Comparison of ENCODE assay signal across 12 mouse cellular contexts in genomic region chr9:65859656-65860055, GRCm38 (mm10). TPM values are rescaled to one million over a fixed set of nuclear protein-coding genes. Genes with fewer than 3 reads are reported as not detected.
"Had no signal": no experiment of that assay in that cellular context is flagged by ENCODE, and none has a peak within 500 bp of the region (broad histone marks: within the 10 kb centered on the region; RNA-seq: fewer than 3 reads in every experiment).

No protein-coding gene starts in this region.

- H3K4me1 ChIP-seq: kidney, embryonic 15.5 days; limb, embryonic 13.5 days; midbrain, embryonic 13.5 days; neural tube, embryonic 15.5 days; stomach, embryonic 15.5 days had no signal

- H3K27me3 ChIP-seq: kidney, embryonic 15.5 days; limb, embryonic 13.5 days; midbrain, embryonic 13.5 days; neural tube, embryonic 15.5 days; stomach, embryonic 15.5 days had no signal

- DNase-seq: kidney, postnatal 14 days; lung, adult 18-20 months; thymus, adult 2 months; thymus, postnatal 36 days had no signal

- H3K27ac ChIP-seq: kidney, embryonic 15.5 days; left cerebral cortex, adult 2 months; limb, embryonic 13.5 days; liver, embryonic 14.5 days; midbrain, embryonic 13.5 days; neural tube, embryonic 15.5 days; stomach, embryonic 15.5 days had no signal

- H3K4me3 ChIP-seq: kidney, embryonic 15.5 days; left cerebral cortex, adult 2 months; limb, embryonic 13.5 days; midbrain, embryonic 13.5 days; myocyte; neural tube, embryonic 15.5 days; stomach, embryonic 15.5 days had no signal

RNA-seq across cellular contexts. Expression of gene Pclaf, which starts 30.4 kb away (rescaled TPM):
- total RNA-seq: left cerebral cortex, adult 2 months had no signal
